Mouse (Mus musculus) embryo, embryonic 10 days (tissue): ENCODE measurements around the gene Nrros.
"Not testable (repeated sequence)": the region's sequence is repeated elsewhere in the genome, so short reads cannot be mapped to it uniquely, and the experiment has no call there.

ENCODE experiments used
- DNase-seq: peaks from one replicate; pipeline ENCODE4 v3.0.0-alpha.2; 2015; ENCODE audit warnings: low spot score

Gene Nrros

DNA sequence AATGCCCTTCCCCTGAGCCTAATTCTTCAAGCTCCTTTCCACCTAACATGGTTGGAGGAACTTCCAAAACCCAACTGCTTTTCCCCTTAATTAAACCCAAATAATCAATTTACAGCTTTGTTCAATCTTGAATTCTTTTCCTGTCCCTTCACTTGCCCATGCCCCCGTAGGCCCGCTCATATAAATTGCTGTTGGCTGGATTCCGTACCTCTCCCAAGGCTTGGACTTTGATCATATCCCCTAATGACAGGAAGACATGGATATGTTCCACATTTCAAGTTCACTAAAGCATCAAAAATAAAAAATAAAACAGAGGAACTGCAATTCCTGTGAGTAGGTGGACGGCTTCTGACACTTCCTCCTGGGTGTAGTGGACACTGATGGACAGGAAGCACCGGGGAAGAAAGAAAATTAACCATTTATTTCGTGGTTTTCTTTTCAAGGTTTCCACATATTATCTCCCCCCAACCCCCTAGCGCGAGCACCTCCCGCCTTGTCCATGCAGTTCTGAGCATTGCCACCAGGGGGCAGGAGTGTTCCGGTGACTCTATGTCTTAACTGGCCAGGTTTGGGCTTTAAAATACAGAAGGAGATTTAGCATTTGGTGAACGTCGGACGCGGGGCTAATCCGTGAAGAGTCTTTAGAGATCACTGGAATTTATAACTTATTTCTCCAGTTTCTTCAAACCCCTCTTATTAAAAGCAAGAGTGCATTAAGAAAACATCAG lies 50.3 kb downstream of the Nrros start:
- DNase-seq: peak; percentile 87

DNA sequence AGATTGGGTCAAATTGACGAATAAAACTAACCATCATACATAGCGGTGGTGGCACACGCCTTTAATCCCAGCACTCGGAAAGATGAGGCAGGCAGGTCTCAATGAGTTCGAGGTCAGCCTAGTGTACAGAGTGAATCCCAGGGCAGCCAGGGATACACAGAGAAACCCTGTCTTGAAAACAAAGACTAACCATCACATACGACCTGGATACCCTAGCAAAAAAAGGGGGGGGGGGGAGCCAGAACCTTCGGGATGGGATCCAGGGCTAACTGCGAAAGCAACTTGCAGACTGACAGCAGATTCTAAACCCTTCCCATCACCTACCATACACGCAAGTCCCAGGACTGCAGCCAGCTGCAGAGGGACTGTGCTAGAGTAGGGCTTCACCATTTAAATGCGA lies 51.0 kb downstream of the Nrros start:
- no peak for DNase-seq

- no peak for DNase-seq
Observed at GRCm38 (mm10) chr16:32113541-32114218, 51.7 kb downstream of the Nrros start.

DNA sequence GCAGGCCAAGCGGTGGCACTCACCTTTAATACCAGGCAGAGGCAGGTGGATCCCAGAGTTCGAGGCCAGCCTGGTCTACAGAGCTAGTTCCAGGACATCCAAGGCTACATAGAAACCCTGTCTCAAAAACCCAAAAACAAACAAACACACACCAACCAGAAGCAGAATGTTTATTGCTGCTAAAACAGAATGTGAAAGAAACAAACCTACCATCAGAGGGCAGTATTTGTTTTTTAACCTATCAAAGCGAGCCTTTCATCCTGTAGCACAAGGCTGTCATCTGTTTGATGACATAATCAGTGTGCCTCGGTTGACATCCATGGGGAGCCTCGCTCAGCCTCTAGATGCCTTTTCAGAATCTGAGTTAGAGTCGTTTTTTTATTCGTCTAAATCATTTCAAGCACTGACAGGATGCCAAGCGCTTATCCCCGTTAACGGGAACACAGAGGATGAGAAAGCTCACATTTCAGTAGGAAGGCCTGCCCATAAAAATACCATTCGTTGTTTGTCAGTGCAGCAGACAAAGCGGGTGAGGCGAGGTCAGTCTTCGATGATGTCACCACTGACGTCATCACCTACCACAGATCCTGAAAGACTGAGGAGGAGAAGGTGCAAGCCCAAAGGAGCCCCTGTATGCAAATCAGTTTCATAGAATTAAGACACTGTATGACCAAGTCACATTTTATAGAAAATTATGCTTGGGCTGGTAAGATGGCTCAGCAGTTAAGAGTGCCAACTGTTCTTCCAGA lies 54.3 kb downstream of the Nrros start:
- no peak for DNase-seq

GRCm38 (mm10) chr16:32108578-32108977 lies 56.8 kb downstream of the Nrros start:
- DNase-seq: no peak

GRCm38 (mm10) chr16:32108170-32108569 lies 57.2 kb downstream of the Nrros start:
- DNase-seq: no peak

GRCm38 (mm10) chr16:32107342-32108045 lies 57.9 kb downstream of the Nrros start:
- DNase-seq: no peak

DNA sequence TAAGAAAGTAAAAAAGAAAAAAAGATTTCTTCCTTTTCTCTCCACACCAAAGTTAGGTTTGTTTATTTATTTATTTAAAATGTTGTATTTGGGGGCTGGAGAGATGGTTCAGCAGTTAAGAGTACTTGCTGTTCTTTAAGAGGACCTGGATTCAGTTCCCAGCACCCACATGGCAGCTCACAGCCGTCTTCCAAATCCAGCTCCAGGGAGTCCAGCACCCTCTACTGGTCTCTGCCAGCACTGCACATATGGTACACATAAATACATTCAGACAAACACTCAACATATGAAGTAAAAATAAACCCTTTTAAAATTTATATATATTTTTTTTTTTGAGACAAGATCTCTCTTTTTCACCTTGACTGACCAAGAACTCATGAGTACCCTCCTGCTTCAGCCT lies 59.7 kb downstream of the Nrros start:
- DNase-seq: no peak

- no peak for DNase-seq
Observed at GRCm38 (mm10) chr16:32102295-32102694, 63.1 kb downstream of the Nrros start.

DNA sequence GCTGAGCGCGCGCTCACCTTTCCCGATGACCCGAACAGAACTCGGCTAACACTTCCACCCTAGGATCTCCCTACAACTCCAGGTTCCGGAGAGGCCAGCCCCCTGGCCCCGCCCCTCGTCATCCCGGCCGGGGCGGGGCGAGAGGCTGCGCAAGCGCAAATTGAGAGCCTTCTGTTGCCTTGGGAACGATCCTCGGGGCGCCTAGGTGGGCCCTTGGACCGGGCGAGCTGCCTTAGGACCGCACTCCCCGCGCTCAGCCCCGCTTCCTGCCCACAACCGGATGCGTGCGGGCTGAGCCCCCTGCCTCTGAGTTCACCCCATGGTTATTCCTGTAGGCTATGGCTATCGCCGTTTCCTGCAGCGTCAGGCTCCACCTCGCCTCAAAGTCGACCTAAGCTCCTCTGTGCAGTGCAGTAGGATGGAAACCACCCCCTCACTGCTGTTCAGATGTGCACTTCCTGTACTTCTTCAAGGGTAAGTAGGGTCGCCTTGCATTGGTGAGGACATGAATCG lies 65.7 kb downstream of the Nrros start, which contains the start of the genes Pigx and Cep19:
Gene Pigx, minus strand, starts transcription at position 103 of the 513 bp plus-strand sequence.
Gene Cep19, plus strand, starts transcription at position 163 of the 513 bp plus-strand sequence.
- DNase-seq: peak; percentile 91

GRCm38 (mm10) chr16:32098897-32099637 lies 66.3 kb downstream of the Nrros start:
- DNase-seq: no peak

- DNase-seq: not testable (repeated sequence)
Observed at GRCm38 (mm10) chr16:32097757-32098156, 67.6 kb downstream of the Nrros start.
